Mouse (Mus musculus) frontal cortex, postnatal 10 days (tissue): Measurements from ENCODE around the gene Xylt2.
"Not testable (repeated sequence)": the region's sequence is repeated elsewhere in the genome, so short reads cannot be mapped to it uniquely, and the experiment has no call there.

Source experiments
- DNase-seq, 2 experiments: peaks; one replicate each; pipeline ENCODE4 v3.0.0; 2022; ENCODE audit warnings: low spot score in 2 of 2, mixed read lengths in 1 of 2

Xylt2 gene

DNA sequence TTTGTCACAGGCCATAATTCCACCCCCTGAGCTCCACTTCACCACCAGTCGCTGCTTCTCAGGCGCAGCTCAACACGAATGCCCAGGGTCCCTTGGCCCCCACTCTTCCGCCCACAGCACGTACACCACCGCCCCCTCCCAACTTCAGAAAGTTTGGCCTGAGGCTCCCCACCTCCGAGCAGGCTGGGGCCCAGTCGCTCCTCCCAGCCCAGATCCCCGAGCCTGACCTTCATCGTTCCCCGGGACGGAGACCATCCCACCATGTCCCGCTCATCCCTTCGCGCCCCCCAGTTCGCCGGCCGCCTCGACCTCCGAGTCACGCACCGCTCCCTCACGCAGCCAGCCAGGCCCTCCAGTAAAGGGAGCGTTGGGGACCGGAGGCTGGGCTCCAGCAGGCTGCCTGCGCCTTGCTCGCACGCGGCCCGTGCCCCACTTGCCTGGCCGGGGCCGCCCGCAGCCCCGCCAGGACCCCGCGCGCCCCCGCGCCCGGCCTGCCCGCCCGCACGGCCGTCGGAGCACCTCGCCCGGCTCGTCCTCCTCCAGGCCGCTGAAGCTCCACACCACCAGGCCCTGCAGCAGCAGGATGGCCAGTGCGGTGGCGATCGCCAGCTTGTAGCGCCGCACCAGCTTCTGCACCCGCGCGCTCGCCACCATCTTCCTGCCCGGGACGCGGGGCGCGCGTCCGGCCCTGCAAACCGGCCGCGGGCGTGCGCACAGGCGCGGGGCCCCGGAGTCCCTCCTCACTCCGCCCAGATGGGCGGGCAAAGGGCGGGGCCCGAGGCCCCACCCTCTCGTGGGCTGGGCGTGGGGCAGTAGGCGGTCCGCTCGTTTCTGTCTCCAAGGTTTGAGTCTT, at the start of gene Xylt2:
Gene Xylt2, minus strand, starts transcription at position 762 of the 853 bp plus-strand sequence.
- peak; percentile 85 to 90 for DNase-seq

DNA sequence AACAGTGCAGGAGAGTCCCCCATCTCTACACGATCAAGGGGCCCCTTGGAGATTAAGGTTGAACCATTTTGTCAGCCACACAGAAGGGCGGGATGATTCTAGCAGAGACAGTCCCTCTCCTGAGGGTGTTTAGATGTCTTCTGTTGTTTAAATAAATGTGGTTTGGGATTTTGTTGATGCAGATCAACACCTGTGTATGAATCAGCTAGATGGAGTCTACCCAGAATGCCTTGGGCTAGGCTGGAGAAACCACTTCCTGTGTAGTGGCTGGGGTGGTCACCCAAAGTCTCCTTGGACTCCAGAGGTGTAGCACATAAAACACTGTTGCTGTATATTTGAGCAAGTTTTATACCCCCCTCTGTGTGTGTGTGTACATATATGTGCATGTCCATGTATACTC, 41.9 kb upstream of the Xylt2 start:
- DNase-seq: no peak

DNA sequence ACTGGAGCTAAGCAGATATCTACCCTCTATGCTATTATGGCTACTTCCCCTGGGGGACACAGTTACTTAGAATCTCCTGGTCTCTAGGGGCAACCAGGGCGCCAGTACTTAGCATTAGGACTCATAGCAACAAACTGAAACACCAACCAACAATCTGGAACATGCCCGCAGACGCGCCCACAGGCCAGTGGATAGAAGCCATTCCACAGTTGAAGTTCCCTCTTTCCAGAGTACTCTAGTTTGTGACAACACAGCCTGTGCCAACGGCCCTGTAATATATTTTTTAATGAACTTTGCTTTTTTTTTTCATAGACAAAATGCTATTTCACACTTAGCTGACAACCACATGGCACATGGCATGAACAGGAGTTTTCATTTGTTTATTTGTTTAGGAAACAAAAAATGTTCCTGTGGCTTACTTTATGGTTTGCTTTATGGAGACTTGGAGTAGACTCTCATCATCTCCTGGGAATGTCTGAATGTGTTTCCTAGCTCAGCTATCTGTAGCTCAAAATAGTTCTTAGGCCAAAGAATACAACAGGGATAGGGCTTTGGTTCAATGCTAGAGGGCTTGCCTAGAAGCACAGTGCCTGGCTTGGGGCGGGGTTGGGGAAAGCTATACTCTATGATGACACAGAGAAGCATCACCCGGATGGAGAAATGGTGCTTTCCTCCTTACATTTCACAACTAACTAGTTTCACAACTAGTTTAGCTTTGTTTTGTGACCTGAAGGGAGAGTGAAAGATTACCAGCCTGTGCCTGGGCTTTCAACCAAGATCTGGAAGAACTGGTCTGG, 41.0 kb upstream of the Xylt2 start:
- DNase-seq: no peak

DNA sequence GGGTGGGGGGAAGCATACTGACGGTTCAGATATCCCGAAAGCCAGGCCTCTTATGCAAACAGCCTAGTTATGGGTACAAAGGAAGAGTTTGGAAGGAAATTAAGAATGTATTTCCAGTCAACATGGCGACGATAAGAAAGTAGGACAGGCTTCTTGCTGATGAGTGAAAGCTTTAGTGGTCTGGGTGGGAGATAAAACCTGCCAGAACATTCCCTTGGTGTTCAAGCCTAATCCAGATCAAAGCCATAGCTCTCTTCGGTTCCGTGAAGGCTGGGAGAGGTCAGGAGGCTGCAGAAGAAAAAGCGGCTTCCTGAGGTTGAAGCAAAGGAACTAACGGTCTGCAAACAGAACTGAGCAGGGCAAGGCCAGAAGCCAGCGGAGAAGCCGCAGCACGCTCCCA, 39.9 kb upstream of the Xylt2 start:
- DNase-seq: no peak

DNA sequence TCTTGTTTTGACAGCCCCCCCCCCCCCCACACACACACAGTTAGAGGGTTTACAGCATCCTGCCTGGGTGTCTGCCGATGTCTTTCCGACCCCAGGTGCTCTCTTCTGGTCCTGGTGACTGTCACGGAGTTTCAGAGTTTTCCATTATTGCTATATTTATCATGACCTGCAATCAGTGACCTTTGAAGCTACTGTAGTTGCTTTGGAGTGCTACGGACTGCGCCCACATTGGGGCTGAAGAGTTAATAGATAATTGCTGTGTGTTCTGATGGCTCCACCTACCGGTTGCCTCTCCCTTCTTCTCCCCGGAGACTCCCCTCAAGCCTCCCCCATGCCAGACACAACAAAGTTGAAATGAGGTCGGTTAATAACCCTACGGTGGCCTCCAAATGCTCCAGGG, 39.4 kb upstream of the Xylt2 start:
- DNase-seq: no peak

DNA sequence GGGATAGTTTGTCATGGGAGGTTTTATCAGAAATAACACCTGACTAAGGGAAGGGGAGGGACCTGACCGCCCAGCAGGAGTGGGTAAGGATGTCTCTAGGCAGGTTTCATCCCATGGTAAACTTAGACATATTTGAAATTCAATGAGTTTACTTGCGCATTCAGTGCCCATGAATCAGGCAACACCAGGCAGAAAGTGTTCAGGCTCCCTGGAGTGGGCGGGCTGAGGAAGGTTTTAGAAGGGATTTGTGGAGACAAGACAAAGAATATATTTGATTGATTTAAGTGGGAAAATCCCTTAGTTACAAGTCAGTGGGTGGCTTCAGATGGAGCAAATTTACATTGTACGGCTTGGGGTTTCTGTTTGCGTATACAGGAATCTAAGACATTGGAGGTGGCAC, 38.3 kb upstream of the Xylt2 start:
- DNase-seq: peak in 1 of 2 experiments; percentile 44

DNA sequence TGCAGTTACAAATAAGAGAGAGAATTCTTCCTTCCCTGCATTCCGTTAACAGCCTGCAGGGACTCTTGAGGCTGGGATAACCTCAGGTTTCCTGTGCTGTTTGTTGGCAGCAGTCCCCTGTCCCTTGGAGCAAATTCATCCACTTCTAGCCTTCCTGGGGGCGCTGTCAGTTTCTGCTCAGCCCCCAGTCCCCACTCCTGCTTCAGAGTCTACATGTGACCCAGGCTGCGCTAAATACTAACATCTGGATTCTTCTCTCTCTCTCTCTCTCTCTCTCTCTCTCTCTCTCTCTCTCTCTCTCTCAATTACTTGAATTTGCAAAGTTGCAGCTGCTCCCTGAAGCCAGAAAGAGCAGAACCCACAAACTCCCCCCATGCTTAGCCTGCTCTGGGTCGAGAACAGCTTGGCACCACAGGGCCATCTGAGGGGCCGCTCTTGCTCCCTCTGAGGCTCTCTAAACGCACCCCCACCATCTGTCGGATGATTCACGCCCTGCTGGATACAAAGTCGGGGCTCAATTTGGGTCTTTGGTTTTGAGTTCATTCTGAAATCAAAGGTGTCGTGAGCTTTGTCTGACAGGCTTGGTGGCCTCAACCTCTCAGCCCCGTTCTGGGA, 36.0 kb upstream of the Xylt2 start:
- DNase-seq: no peak

DNA sequence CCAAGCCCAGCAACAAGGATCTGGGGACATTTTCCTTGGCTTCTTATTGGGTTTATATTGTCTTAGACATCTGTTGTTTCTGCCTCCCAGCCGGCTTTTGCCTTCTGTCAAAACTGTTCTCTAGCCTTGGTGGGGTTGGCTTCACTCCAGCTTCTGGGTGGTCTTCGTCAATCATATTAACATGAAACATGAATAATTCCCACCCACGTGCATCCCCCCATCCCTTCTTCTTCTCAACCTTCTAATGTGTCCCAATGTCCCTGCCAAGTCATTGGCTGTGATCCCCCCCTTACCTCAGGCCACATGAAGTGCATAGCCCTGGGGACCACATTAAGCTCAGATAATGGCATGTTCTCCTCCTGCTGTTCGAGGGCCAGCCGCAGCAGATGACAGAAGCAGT, 27.2 kb upstream of the Xylt2 start, which contains the start of gene Gm11541:
Gene Gm11541, minus strand, starts transcription at position 28 of the 400 bp plus-strand sequence.
- no peak for DNase-seq

DNA sequence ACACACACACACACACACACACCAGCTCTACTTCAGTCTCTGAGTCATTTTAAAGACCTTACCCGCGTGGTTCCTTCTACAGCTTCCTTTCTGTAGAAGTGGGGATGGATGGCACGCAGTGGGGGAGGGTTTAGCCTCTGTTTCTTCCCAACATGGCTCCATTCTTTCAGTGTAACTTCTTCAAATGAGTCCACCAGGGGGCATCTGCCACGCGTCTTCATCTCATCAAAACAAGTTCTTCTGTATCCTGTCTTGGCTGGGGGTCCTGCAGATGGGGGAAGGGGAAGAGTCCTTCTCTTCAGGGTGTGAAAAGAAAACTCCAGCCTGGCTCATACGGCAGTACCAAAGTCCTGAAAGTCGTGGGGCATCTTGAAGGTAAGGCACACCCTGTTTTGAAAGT, 26.7 kb upstream of the Xylt2 start:
- DNase-seq: no peak

DNA sequence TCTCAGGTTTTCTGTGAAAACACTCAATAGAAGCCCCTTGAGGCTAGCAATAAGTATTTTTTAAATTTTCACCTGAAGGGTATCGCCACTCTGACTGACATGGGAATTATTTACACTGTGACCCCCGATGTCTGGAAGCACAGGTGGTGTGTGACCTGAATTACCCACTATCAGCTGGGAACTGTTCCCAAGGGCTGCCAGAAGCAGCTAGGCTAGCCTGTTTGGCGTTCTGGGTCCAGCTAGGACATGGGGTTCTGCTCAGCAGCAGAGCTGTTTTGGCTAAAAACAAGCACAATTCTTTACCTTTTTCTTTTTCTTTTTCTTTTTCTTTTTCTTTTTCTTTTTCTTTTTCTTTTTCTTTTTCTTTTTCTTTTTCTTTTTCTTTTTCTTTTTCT, 24.9 kb upstream of the Xylt2 start:
- no peak for DNase-seq

DNA sequence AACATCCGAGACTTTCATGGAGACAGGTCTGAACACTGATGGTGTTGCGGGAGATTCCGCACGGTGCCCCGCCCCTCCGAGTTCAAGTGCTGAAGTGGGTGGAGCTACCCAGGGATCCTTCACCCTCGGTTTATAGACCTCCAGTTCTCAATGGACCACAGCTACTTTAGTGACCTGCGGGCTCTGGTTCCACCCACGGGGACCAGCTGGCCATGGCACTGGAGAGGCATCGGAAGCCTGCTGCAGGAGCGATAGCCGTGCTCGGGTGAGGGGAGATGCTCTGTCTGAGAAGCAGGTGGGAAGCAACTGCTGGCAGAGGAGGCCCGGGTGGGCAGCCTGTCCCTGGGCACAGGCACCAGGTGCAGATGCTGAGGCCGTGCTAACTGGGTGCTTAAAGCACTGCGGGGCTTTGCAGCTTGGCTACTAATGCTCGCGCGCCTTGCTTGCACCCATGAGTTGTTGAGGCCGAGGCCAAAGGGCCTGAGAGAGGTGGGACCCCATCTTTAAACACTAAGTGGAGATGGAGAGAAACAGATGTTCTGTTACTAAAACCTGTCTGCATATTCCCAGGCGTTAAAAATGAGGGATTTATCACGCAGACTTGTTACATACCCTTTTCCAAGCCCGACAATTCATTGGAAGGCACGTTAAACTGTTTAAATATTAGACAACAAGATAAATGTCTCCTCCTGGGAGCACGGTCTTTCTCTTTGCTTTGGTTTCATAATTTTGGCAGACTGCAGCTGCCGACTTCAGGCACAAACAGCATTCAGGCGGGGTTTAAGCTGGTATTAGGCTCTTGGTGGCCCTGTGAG, 24.3 kb upstream of the Xylt2 start:
- DNase-seq: no peak

DNA sequence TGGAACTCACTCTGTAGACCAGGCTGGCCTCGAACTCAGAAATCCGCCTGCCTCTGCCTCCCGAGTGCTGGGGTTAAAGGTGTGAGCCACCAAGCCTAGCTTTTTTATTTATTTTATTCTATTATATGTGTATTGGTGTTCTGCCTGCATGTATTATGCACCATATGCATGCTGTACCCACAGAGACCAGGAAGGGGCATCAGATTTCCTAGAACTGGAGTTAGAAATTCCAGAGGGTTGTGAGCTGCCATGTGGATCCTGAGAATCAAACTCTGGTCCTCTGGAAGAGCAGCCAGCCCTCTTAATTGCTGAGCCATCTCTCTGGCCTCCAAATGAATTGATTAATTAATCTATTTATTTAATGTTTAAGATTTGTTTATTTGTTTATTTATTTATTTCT, 22.1 kb upstream of the Xylt2 start:
- DNase-seq: no peak

DNA sequence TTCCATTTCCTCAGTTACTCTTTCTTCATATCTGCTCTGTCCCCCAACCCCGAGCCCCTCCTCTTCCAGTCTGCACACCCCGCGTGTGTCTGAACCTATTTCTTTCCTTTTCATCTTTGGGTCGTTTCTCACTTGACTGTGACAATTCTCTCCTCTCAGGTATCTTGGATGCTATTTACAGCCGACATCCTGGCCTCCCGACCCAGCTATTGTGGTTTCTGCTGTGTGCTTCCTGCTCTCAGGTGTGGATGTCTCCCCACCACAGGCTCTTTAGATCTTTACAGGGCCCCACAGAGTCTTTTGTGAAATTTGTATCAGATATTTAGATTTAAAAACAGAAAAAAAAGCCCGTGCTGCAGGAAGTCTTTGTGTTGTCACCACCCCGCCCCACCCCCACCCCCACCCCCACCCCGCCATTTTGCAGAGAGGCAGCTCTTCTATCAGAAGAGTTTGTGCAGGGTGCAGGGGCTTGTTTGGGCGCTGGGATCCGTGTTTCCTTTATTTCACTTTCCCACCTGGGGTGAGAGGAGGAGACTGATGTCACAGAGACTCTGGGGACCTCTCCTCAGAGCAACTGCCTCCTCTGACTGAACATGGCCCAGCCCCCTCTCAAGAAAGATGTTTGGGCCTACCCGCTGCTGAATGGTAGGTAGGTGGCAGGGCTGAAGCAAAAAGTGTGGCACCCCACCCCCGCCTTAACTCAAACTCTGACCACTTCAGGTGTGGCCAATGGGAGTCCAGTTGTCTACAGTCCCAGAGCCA, 20.6 kb upstream of the Xylt2 start:
- DNase-seq: no peak

DNA sequence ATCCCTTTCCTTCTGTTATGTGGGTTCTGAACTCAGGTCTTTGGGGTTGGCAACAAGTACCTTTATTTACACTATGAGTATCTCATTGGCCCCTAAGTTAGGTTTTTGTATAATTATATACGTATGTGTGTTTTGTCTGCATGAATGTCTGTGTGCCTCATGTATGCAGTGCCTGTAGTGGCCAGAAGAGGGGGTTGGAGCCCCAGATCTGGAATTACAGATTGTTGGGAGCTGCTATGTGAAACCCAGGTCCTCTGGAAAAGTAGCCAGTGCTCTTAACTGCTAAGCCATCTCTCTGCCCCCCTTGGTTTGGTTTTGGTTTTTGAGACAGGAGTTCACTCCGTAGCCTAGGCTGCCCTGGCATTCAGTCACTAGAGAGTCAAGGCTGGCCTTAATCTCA, 19.8 kb upstream of the Xylt2 start:
- no peak for DNase-seq

DNA sequence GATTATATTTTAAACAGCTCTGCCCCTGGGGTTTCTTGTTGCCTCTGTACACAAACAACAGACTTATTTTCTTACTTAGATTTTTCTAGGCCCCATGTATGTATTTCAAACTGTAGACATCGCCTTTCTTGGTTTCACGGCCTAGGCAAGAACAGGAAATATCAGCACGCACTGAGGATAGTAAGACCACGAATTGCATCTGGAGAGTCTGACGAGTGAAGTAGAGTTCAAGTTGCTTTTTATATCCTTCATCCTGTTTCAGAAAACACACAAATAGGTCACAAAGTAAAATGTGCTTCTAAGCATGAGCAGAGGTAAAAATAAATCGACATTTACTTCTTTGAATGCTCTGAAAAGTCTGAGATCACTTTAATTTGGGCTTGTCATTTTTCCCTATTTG, 18.2 kb upstream of the Xylt2 start:
- no peak for DNase-seq

DNA sequence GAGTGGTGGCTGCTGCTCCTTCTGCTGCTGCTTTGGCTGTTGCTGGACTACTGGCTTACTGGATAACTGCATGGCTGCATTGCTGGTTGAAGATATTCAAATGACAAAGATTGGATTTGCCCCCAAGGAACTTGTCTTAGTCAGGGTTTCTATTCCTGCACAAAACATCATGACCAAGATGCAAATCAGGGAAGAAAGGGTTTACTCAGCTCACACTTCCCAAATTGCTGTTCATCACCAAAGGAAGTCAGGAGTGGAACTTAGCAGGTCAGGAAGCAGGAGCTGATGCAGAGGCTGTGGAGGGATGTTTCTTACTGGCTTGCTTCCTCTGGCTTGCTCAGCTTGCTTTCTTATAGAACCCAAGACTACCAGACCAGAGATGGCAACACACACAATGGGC, 15.2 kb upstream of the Xylt2 start:
- not testable (repeated sequence) for DNase-seq

DNA sequence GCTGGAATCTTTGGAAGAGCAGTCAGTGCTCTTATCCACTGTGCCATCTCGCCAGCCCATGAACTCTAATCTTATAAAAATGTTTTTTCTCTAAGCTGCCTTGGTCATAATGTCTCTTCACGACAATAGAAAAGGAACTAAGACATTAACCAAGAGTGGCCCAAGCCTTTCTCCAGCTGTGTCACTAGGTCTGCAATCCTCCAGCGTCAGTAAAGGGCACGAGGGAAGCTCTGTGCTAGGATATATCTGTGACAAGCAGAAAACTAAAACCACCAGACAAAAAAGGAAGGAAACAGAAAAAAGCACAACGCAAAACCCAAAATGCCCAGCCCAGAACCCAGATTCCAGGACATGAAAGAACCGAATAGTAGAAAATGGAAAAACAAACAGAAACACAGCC, 9.9 kb upstream of the Xylt2 start:
- no peak for DNase-seq

DNA sequence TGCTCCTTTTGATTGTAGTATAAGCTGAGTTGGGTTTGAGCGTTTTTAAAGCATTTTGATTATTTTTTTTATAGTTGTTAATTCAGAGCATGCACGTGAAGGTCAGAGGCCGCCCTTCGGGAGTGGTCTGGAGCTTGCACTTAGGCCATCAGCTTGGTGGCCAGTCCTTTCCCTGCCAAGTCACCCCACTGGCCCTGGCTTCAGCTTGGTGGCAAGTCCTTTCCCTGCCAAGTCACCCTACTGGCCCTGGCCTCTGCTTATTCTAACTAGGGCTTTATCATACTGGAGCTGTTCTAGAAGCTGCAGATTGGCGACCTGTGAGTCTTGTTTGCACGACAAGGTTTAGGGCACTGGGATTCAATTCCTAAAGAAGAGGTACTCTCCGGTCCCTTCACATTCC, 5.1 kb upstream of the Xylt2 start:
- no peak for DNase-seq

DNA sequence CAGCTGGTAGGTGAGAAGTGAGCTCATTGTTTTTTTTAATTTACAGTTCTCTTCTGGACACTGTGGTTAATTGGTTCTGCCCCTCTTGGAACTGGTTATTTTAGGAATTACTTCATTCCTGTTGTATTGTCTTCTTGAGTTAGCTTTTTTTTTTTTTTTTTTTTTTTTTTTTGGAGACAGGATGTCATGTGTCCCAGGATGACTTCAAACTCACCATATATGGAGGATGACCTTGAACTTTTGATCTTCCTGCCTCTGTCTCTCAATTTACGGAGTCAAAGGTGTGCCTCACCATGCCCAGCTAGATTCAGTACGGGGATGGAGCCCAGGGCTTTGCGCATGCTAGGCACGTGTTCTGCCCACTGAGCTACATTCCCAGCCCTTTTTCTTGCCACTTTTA, 4.3 kb upstream of the Xylt2 start:
- DNase-seq: no peak

DNA sequence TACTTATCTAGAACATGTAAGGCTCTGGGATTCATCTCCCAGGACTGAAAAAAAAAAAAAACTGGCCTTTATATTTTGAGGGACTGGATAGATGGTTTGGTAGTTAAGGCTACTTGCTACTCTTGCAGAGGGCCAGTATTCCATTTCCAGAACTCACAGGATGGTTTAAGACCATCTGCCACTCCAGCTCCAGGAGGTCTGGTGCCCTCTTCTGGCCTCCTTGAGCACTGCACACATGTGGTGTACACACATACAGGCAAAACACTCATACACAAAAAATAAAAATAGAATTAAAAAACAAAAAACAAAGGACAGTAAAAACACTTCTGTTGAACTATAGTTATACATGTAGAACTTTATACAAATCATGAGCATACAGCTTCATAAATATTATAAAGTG, 3.3 kb upstream of the Xylt2 start:
- no peak for DNase-seq

DNA sequence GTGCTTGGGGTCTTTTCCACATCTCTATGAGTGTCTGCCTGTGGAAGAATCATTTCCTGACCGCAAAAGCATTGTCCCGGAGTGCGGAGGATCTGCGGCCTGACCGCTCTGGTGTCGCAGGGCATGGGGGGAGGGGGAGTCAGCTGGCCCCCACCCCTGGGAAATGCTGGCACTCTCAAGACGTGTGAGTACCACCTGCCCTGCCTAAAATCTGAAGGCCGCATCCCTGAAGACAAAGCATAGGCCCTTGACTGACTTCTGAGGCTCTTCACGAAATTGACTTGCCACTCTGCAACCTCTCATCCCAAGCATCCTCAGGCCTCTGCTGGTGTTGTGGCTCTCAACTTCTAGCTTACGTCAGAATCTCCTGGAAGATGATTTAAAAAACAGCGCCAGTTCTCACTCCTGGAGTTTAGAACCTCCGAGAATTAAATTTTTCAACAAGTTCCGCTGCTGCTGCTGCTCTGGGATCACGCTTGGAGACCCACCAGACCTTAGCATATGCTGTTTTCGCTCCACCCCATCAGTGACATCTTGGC, 361 bp upstream of the Xylt2 start:
- DNase-seq: no peak
